Mouse (Mus musculus): ENCODE results near the gene Madcam1. TPM values are rescaled to one million over a fixed set of nuclear protein-coding genes. Genes with fewer than 3 reads are reported as not detected.

Madcam1 gene
- polyA plus RNA-seq, 1 experiment: 1.1 TPM

DNA sequence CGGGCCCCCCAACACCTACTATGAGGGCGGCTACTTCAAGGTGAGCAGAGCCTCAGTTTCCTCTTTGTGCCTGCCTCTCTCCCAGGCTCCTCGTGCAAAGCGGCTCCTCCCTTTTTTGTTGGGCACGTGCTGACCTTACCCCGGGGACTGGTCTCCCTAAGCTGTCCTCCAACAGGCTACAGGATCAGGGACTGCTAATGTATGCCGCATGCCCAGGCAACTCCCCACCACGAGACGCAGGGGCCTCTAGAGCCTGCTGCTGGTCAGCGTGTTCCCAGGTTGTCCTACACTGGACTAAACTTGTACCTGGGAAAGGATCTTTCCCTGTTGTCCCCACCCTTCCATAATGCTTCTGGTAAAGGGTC lies 18.2 kb downstream of the Madcam1 start:
- peak; percentile 18 for DNase-seq (ENCODE audit: low read depth)
- TF ChIP-seq POLR2A (IDR thresholded peaks at IDR 0.05; ENCODE audit: borderline replicate concordance, extremely low read depth, insufficient read depth, insufficient read length, poor library complexity, severe bottlenecking) (no peak), CTCF (IDR thresholded peaks at IDR 0.05; ENCODE audit: borderline replicate concordance, extremely low read depth, insufficient read depth, insufficient read length) (no peak)

- DNase-seq (ENCODE audit: low read depth): peak; percentile 51
- TF ChIP-seq POLR2A (IDR thresholded peaks at IDR 0.05; ENCODE audit: borderline replicate concordance, extremely low read depth, insufficient read depth, insufficient read length, poor library complexity, severe bottlenecking) (no peak), CTCF (IDR thresholded peaks at IDR 0.05; ENCODE audit: borderline replicate concordance, extremely low read depth, insufficient read depth, insufficient read length) (peak; percentile 41; the same call in 1 of the 2 replicates)
Observed at GRCm38 (mm10) chr10:79682916-79683582, 18.7 kb downstream of the Madcam1 start.

GRCm38 (mm10) chr10:79683726-79684640 lies 19.6 kb downstream of the Madcam1 start:
- TF ChIP-seq POLR2A (IDR thresholded peaks at IDR 0.05; ENCODE audit: borderline replicate concordance, extremely low read depth, insufficient read depth, insufficient read length, poor library complexity, severe bottlenecking): no peak
- no peak for TF ChIP-seq CTCF (IDR thresholded peaks at IDR 0.05; ENCODE audit: borderline replicate concordance, extremely low read depth, insufficient read depth, insufficient read length)
- DNase-seq (ENCODE audit: low read depth): no peak

GRCm38 (mm10) chr10:79684770-79685600 lies 20.6 kb downstream of the Madcam1 start:
- TF ChIP-seq POLR2A (IDR thresholded peaks at IDR 0.05; ENCODE audit: borderline replicate concordance, extremely low read depth, insufficient read depth, insufficient read length, poor library complexity, severe bottlenecking): no peak

DNA sequence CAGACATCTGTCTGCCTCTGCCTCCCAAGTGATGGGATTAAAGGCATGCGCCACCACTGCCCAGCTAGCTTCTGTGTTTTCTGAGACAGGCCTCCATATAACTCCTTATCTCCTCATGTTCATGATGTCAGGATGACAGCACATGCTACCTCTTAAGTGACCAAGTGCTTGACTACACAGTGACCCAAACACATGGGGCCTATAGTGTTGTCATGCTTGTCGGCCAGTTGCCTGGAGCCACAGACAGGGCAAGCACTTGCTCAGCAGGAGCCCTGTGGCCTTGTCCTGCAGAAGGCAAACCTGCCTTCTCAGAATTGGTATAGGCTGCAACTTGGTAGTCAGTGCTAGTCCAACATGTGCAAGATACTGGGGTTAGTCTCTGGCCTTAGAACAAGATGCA lies 21.9 kb downstream of the Madcam1 start:
- TF ChIP-seq CTCF (IDR thresholded peaks at IDR 0.05; ENCODE audit: borderline replicate concordance, extremely low read depth, insufficient read depth, insufficient read length) (no peak), POLR2A (IDR thresholded peaks at IDR 0.05; ENCODE audit: borderline replicate concordance, extremely low read depth, insufficient read depth, insufficient read length, poor library complexity, severe bottlenecking) (no peak)

More at GRCm38 (mm10) chr10:79684770-79685600, 20.6 kb downstream of the Madcam1 start:
- no peak for DNase-seq (ENCODE audit: low read depth)

GRCm38 (mm10) chr10:79686691-79687090 lies 22.3 kb downstream of the Madcam1 start:
- no peak for DNase-seq (ENCODE audit: low read depth)
- TF ChIP-seq CTCF (IDR thresholded peaks at IDR 0.05; ENCODE audit: borderline replicate concordance, extremely low read depth, insufficient read depth, insufficient read length) (no peak), POLR2A (IDR thresholded peaks at IDR 0.05; ENCODE audit: borderline replicate concordance, extremely low read depth, insufficient read depth, insufficient read length, poor library complexity, severe bottlenecking) (no peak)

More for the DNA sequence above, 21.9 kb downstream of the Madcam1 start:
- no peak for DNase-seq (ENCODE audit: low read depth)

- DNase-seq (ENCODE audit: low read depth): no peak
Observed at GRCm38 (mm10) chr10:79687513-79687912, 23.2 kb downstream of the Madcam1 start.

GRCm38 (mm10) chr10:79688720-79689119 lies 24.4 kb downstream of the Madcam1 start, which contains the start of gene Gzmm:
Gene Gzmm, plus strand, starts transcription at chr10:79689020.
- no peak for TF ChIP-seq POLR2A (IDR thresholded peaks at IDR 0.05; ENCODE audit: borderline replicate concordance, extremely low read depth, insufficient read depth, insufficient read length, poor library complexity, severe bottlenecking)
- no peak for TF ChIP-seq CTCF (IDR thresholded peaks at IDR 0.05; ENCODE audit: borderline replicate concordance, extremely low read depth, insufficient read depth, insufficient read length)
- DNase-seq (ENCODE audit: low read depth): no peak

More at GRCm38 (mm10) chr10:79687513-79687912, 23.2 kb downstream of the Madcam1 start:
- TF ChIP-seq CTCF (IDR thresholded peaks at IDR 0.05; ENCODE audit: borderline replicate concordance, extremely low read depth, insufficient read depth, insufficient read length): no peak
- no peak for TF ChIP-seq POLR2A (IDR thresholded peaks at IDR 0.05; ENCODE audit: borderline replicate concordance, extremely low read depth, insufficient read depth, insufficient read length, poor library complexity, severe bottlenecking)

GRCm38 (mm10) chr10:79689178-79689577 lies 24.8 kb downstream of the Madcam1 start:
- DNase-seq (ENCODE audit: low read depth): no peak
- no peak for TF ChIP-seq CTCF (IDR thresholded peaks at IDR 0.05; ENCODE audit: borderline replicate concordance, extremely low read depth, insufficient read depth, insufficient read length)

DNA sequence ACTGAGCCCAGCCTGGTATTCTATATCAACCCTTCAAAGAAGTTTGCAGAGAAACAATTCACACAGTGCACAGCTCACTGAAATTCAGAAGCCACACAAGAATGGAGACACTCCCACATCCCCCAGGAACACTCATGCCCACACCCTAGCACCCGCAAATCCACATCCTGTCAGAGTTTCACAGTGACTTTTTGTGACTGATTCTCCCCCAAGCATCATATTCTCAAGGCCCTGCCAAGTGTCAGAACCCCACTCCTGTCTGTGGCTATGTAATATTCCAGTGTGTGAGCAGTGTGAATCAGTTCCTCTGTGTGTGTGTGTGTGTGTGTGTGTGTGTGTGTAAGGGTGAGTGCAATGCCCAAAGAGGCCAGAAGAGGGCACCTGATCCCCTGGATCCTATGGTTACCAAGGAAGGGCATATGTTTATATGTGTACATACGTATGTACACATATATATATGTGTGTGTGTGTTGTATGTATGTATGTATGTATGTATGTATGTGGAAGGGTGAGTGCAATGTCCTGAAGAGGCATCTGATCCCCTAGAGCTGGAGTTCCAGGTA lies 27.7 kb downstream of the Madcam1 start:
- TF ChIP-seq POLR2A (IDR thresholded peaks at IDR 0.05; ENCODE audit: borderline replicate concordance, extremely low read depth, insufficient read depth, insufficient read length, poor library complexity, severe bottlenecking) (no peak), CTCF (IDR thresholded peaks at IDR 0.05; ENCODE audit: borderline replicate concordance, extremely low read depth, insufficient read depth, insufficient read length) (no peak)
- no peak for DNase-seq (ENCODE audit: low read depth)

Data from brain, embryonic 14.5 days (tissue).